Mouse (Mus musculus): ENCODE measurements around the gene Slc16a6.
"Not testable (repeated sequence)": the region's sequence is repeated elsewhere in the genome, so short reads cannot be mapped to it uniquely, and the experiment has no call there.

Gene Slc16a6

GRCm38 (mm10) chr11:109473171-109474085 lies at the start of gene Slc16a6, which contains the start of gene Arsg:
Slc16a6 (minus strand) TSS chr11:109473598.
Arsg (plus strand) TSS chr11:109473374.
- peak; percentile 78 for DNase-seq (ENCODE audit: low read depth, low spot score)

DNA sequence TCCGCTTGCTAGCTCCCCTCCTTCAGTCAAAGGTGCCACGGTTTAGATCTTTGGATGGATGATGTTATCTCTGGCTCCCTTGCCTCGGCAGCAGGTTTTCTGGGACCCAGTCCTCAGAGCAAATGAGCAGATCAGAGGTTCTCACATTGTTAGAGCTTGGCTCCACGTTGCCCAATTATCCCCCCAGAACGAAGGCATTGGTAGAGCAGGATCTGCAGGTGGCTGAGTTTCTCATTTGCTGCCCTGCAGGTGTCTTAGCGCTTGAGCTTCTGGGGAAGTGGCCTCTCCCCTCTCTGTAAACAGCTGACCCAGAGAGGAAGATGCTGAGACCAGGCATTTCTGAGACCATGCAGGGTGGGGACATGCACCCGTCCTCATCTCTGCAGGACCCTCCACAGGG lies 47.6 kb upstream of the Slc16a6 start:
- no peak for DNase-seq (ENCODE audit: low read depth, low spot score)

GRCm38 (mm10) chr11:109517816-109518215 lies 44.4 kb upstream of the Slc16a6 start:
- no peak for DNase-seq (ENCODE audit: low read depth, low spot score)

GRCm38 (mm10) chr11:109517330-109517729 lies 43.9 kb upstream of the Slc16a6 start:
- no peak for DNase-seq (ENCODE audit: low read depth, low spot score)

- DNase-seq (ENCODE audit: low read depth, low spot score): no peak
Measured at GRCm38 (mm10) chr11:109514064-109514612, 40.7 kb upstream of the Slc16a6 start.

DNA sequence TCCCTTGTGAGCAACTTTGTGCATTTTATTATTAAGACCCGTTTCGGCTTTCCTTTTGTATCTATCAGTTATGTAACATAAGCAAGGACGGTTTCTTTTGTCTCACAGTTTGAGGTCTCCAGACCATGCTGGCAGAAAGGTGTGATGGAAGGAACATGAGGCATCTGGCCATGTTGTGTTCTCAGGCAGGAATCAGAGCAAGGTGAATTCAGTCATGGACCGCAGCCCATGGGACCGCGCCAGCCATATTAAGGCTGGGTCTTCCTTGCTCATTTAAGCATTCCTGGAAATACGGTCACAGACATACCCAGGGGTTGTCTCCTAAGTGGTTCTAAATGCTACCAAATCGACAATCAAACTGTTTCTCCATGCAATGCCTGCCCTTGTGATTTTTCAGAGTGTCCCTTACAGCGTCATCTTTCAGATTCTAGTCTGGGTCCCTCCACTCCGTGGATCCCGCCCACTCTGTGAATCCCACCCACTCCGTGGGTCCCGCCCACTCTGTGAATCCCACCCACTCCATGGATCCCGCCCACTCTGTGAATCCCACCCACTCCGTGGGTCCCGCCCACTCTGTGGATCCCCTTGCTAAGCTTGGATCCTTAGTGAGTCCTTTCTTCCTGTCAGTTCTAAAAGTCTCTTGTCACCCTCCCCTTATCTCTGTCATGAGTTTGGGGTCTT lies 39.7 kb upstream of the Slc16a6 start:
- DNase-seq (ENCODE audit: low read depth, low spot score): peak; percentile 16

- no peak for DNase-seq (ENCODE audit: low read depth, low spot score)
Measured at GRCm38 (mm10) chr11:109507068-109507467, 33.7 kb upstream of the Slc16a6 start.

GRCm38 (mm10) chr11:109505823-109506222 lies 32.4 kb upstream of the Slc16a6 start:
- no peak for DNase-seq (ENCODE audit: low read depth, low spot score)

DNA sequence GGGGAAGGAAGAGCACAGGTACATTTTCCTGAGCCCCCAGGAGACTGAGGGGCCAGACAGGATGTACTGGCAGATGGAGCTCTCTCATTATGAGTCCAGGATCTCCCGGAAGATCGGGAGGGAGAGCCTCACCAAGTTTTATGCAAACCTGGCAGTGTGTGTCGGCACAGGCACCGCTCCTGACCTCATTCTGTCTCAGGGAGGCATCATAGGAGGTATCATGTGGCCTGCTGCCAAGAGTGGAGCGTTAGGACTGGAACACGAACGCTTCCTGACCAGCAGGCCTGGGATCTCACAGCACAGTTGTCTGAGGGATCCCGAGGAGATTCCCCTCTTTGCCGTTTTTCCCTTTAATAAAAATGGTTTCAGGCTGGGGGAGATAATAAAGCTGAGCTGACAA lies 31.6 kb upstream of the Slc16a6 start:
- DNase-seq (ENCODE audit: low read depth, low spot score): no peak

- no peak for DNase-seq (ENCODE audit: low read depth, low spot score)
Measured at GRCm38 (mm10) chr11:109500206-109500605, 26.8 kb upstream of the Slc16a6 start.

DNA sequence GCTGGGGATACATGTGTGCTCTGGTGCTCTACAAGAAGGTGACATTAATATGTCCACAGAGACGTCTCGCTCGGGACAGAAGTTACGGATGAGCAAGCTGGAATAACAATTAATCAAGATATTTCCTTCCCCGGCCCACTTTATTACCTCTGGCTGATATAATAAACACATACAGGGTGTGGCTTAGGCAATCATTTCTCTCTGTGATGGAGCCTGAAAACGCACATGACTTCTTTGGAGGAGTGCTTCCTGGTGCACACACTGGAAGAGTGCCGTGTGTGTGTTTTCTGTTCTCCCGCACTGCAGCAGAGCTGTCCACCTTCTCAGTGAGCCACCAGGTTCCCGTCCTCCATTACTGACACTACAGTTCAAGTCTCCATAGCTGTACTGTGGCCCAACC lies 24.6 kb upstream of the Slc16a6 start:
- DNase-seq (ENCODE audit: low read depth, low spot score): no peak

GRCm38 (mm10) chr11:109496996-109497714 lies 23.8 kb upstream of the Slc16a6 start:
- no peak for DNase-seq (ENCODE audit: low read depth, low spot score)

- DNase-seq (ENCODE audit: low read depth, low spot score): no peak
Measured at GRCm38 (mm10) chr11:109496475-109496993, 23.1 kb upstream of the Slc16a6 start.

DNA sequence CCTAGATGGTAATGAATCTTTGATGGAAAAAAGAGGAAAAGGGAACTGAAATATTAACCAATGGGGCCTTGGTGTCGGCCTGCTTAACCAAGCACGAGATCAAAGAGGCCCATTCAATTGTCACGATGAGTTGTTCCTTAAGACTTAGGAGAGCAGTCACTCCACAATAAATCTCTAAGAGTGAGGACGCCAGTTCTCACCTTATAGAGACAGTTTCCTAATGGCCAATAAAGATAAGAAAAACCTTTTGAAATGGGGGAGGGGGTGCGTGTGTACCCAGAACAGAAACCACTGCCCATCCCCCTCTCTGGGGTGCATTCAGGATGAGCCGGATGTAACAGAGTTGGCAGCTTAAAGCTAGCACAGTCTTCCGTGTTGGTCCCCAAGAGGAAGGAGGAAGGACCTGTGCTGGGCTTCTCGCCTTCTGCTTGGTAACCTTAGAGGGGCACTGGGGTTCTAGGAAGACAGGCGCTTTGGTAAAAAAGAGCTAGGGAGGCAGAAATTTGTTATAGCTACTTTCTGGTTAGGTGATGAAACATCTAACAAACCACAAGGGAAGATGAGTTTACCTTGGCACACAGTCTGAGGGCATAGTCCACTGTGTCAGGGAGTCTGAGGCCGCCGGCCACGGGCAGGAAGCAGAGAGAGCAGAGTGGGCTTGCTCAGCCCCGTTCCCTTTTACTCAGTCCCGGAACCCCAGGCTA lies 22.5 kb upstream of the Slc16a6 start:
- no peak for DNase-seq (ENCODE audit: low read depth, low spot score)

- no peak for DNase-seq (ENCODE audit: low read depth, low spot score)
Measured at GRCm38 (mm10) chr11:109494890-109495770, 21.7 kb upstream of the Slc16a6 start.

DNA sequence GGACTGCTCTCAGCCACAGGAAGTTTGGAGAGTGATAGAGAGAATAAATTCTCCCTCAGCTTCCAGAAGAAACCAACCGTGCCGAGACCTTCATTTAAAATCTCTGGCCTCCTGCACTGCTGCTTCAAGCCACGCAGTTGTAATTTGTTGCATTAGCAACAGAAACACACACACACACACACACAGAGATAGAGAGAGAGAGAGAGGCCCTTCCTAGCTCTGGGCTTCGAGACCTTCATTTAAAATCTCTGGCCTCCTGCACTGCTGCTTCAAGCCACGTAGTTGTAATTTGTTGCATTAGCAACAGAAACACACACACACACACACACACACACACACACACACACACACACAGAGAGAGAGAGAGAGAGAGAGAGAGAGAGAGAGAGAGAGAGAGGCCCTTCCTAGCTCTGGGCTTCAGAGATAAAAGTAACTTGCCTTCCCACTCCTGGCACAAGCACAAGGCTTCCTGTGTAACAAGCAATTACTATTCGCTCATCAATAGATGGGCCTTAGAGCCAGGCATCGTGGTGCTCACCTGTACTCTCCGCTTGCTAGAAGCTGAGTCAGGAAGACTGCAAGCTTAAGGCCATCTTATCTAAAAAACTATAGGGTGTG lies 19.6 kb upstream of the Slc16a6 start:
- DNase-seq (ENCODE audit: low read depth, low spot score): not testable (repeated sequence)

- DNase-seq (ENCODE audit: low read depth, low spot score): no peak
Measured at GRCm38 (mm10) chr11:109491844-109492243, 18.4 kb upstream of the Slc16a6 start.

GRCm38 (mm10) chr11:109489763-109490162 lies 16.4 kb upstream of the Slc16a6 start:
- DNase-seq (ENCODE audit: low read depth, low spot score): no peak

DNA sequence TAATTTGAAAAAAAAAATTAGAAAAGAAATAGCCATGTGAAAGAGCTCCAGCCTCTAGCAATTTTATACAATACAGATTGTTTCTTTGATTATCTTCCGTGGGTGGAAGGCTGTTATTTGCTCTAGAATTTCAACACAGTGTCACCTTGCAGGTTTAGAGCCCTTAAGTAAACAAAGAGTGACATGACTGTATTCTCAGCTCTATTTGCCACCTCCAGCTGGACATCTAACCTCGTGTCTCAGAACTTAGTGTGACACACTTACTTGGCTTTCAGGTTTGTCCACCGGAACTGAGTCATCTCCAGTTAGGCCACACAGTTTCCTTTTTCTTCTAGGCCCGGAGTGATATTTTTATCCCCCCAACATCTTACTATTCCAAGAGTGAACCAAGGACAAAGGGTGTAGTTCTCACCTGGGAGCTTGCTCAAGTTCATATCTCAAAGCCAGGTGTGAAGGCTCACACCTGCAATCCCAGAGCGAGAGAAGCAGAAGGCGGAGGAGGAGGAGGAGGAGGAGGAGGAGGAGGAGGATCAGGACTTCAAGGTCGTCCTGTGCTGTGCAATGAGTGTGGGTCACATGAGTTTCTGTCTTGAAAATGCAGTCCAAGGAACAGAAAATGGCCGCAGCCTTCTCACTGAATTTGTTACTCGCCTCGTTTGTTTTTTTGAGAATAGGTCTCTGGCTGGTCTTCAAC lies 14.7 kb upstream of the Slc16a6 start:
- no peak for DNase-seq (ENCODE audit: low read depth, low spot score)
